Mouse (Mus musculus) stomach, postnatal 0 days (tissue): ENCODE results near the gene Brd1.

Experiments used
- CTCF ChIP-seq: IDR thresholded peaks from 2 replicates; pipeline ENCODE4 v1.5.1; 2016; ENCODE audit warnings: antibody characterized with exemption, low read depth, mild to moderate bottlenecking, moderate library complexity
- EP300 ChIP-seq: optimal IDR thresholded peaks from 2 replicates; pipeline ENCODE3; 2016; ENCODE audit warnings: antibody characterized with exemption

GRCm38 (mm10) chr15:88768537-88768936 lies 34.5 kb upstream of the Brd1 start:
- TF ChIP-seq CTCF, result no peak
- TF ChIP-seq EP300, result no peak
